Mouse (Mus musculus): ENCODE results near the gene Tti1. TPM values are rescaled to one million over a fixed set of nuclear protein-coding genes. Genes with fewer than 3 reads are reported as not detected.

The Tti1 gene
- polyA plus RNA-seq (2015; fragmentation: Nextera tagmentation; extraction: Ambion mirVana): 9.9 and 10.2 TPM in 2 replicates

DNA sequence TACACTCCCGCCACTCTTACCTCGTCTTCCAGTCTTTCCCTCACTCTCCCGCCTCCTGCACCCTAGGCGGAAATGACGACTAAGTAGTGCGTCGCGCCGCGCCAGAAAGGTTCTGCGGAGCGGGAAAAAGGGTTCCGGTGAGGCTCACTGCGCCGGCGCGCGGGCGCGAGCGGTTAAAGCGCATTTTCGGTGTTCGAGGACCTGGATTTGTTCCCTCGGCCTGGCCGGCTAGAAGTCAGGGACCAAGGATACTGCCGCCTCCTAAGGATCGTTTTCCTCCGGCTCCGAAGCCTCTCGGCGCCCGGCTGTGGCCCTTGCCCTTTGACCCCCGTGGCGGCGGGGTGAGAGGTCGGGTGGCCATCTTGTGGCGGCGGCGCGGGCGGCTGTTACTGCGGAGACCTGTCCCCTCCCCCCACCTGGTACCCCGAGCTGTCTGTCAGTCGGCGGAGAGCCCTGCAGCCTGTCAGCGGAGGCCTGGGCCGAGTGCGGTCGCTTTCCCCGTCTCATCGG, at the start of gene Tti1, which contains the start of gene Rprd1b:
Tti1 (minus strand) TSS at position 80 of the 510 bp plus-strand sequence.
Rprd1b (plus strand) TSS at position 144 of the 510 bp plus-strand sequence.

Other genes with a start within 250 kb of the Tti1 start
- 73.3 and 81.2 TPM in 2 replicates for gene Vstm2l, start 113.8 kb downstream of the Tti1 start, polyA plus RNA-seq (2015; fragmentation: Nextera tagmentation; extraction: Ambion mirVana)
- gene Rprd1b, start 64 bp upstream of the Tti1 start, polyA plus RNA-seq (2015; fragmentation: Nextera tagmentation; extraction: Ambion mirVana): 22.4 and 23.2 TPM in 2 replicates
- 8.6 and 8.9 TPM in 2 replicates for gene Tgm2, start 118.0 kb upstream of the Tti1 start, polyA plus RNA-seq (2015; fragmentation: Nextera tagmentation; extraction: Ambion mirVana)
- gene D630003M21Rik, start 200.8 kb upstream of the Tti1 start, polyA plus RNA-seq (2015; fragmentation: Nextera tagmentation; extraction: Ambion mirVana): 2.0 and 2.1 TPM in 2 replicates
- gene Bpi, start 229.7 kb upstream of the Tti1 start, polyA plus RNA-seq (2015; fragmentation: Nextera tagmentation; extraction: Ambion mirVana): not detected in 2 replicates

All from neural tube, postnatal 0 days (tissue).